Comparison of ENCODE assay signal across 13 mouse cellular contexts in the genomic region with DNA sequence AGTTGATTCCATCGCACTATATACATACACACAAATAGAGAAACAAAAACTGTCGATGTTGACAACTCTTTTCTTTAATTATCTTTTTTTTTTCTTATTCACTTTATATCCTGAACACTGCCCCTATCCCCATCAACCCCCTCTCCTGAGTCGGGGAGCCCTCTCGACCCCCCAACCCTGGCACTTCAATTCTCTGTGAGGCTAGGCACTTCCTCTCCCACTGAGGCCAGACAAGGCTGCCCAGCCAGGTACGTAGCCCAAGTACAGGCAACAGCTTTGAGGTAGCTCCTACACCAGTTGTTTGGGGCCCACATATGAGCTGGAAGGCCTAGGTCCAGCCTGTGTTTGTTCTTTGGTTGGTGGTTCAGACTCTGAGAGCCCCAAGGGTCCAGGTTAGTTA. TPM values are rescaled to one million over a fixed set of nuclear protein-coding genes. Genes with fewer than 3 reads are reported as not detected.
A peak's percentile ranks its signal among the peaks of the same experiment; 100 is the strongest.
DNase-seq lines count a peak whose midpoint lies in the region; ATAC-seq and TF ChIP-seq lines count a peak whose summit lies in the region.
"Had no signal": no experiment of that assay in that cellular context is flagged by ENCODE, and none has a peak within 500 bp of the region (broad histone marks: within the 10 kb centered on the region; RNA-seq: fewer than 3 reads in every experiment).

No protein-coding gene starts in this region.

- no peaks in the 10 kb centered on the region for H3K27me3 ChIP-seq in heart, embryonic 14.5 days (ENCODE audit: control insufficient read depth, insufficient read depth, low read length)
- no peaks in the 10 kb centered on the region for H3K27me3 ChIP-seq in embryonic facial prominence, embryonic 10.5 days (replicated peaks; ENCODE audit: low read depth, poor library complexity, severe bottlenecking)
- H3K27me3 ChIP-seq in embryonic facial prominence, embryonic 15.5 days, result no peaks in the 10 kb centered on the region
- no peaks in the 10 kb centered on the region for H3K27me3 ChIP-seq in limb, embryonic 14.5 days (ENCODE audit: control insufficient read depth, insufficient read depth, low read length)

- H3K36me3 ChIP-seq in heart, embryonic 14.5 days (ENCODE audit: control insufficient read depth, insufficient read depth, low read length), result peaks cover 14% of the 10 kb centered on the region; the same call in 1 of the 2 replicates
- peaks cover 8% of the 10 kb centered on the region for H3K36me3 ChIP-seq in embryonic facial prominence, embryonic 10.5 days (replicated peaks)
- H3K36me3 ChIP-seq in embryonic facial prominence, embryonic 15.5 days, result no peaks in the 10 kb centered on the region
- peaks cover 7% of the 10 kb centered on the region for H3K36me3 ChIP-seq in limb, embryonic 14.5 days (ENCODE audit: control insufficient read depth, insufficient read depth, low read length)

- ATAC-seq in heart, embryonic 14.5 days (ENCODE audit: insufficient number of reproducible peaks, insufficient read depth, low FRiP score, low read depth), result no peak
- ATAC-seq in embryonic facial prominence, embryonic 15.5 days (ENCODE audit: insufficient number of reproducible peaks, low FRiP score, low TSS enrichment, low read depth), result no peak
- ATAC-seq in limb, embryonic 14.5 days (ENCODE audit: low FRiP score, low read depth), result no peak

- H3K4me2 ChIP-seq in heart, embryonic 14.5 days (ENCODE audit: low read length), result peak overlapping the region; percentile 76
- H3K4me2 ChIP-seq in embryonic facial prominence, embryonic 15.5 days (replicated peaks), result peak overlapping the region; percentile 74; the same call in 1 of the 2 replicates
- H3K4me2 ChIP-seq in limb, embryonic 14.5 days (replicated peaks; ENCODE audit: low read depth, low read length, severe bottlenecking), result peak overlapping the region; percentile 83

- TF ChIP-seq POLR2A in limb, embryonic 14.5 days (IDR thresholded peaks at IDR 0.05; ENCODE audit: borderline replicate concordance, extremely low read depth, insufficient read depth, insufficient read length), result no peak

- no peak for DNase-seq in heart, postnatal 14 days
- DNase-seq in embryonic facial prominence, embryonic 10.5 days (ENCODE audit: low spot score), result no peak
- DNase-seq in limb, embryonic 14.5 days (ENCODE audit: low spot score), result no peak
- DNase-seq in B cell, adult 2 months, result no peak
- DNase-seq in MN1 (ENCODE audit: low spot score), result no peak
- no peak for DNase-seq in layer of hippocampus, postnatal 25 days (ENCODE audit: extremely low spot score in 1 of 2, low spot score in 1 of 2)

- 0 out of 2 replicates have a peak overlapping the region, but pooled peaks have one; percentile 87 for H3K9ac ChIP-seq in heart, embryonic 14.5 days (ENCODE audit: low read length)
- H3K9ac ChIP-seq in embryonic facial prominence, embryonic 15.5 days, result no peak overlapping the region
- no peak overlapping the region for H3K9ac ChIP-seq in limb, embryonic 14.5 days (ENCODE audit: low read depth, low read length, severe bottlenecking)

- no peak overlapping the region for H3K27ac ChIP-seq in heart, embryonic 14.5 days (replicated peaks in 1 of 2; ENCODE audit: control insufficient read depth in 1 of 2, insufficient read depth in 1 of 2, low read depth in 2 of 2, low read length in 2 of 2)
- no peak overlapping the region for H3K27ac ChIP-seq in embryonic facial prominence, embryonic 10.5 days (replicated peaks)
- no peak overlapping the region for H3K27ac ChIP-seq in embryonic facial prominence, embryonic 15.5 days (replicated peaks)
- no peak overlapping the region for H3K27ac ChIP-seq in limb, embryonic 14.5 days (replicated peaks; ENCODE audit: low read depth, low read length)

- 73% methylated on average over 5 of the region's 5 CpGs for WGBS in heart, embryonic 14.5 days
- 79% methylated on average over 5 of the region's 5 CpGs for WGBS in embryonic facial prominence, embryonic 10.5 days
- WGBS in embryonic facial prominence, embryonic 15.5 days, result 80% methylated on average over 5 of the region's 5 CpGs
- 77% methylated on average over 5 of the region's 5 CpGs for WGBS in limb, embryonic 14.5 days

- H3K4me3 ChIP-seq in heart, embryonic 14.5 days (ENCODE audit: control insufficient read depth in 1 of 2, insufficient read depth in 1 of 2, low read depth in 1 of 2, low read length in 2 of 2), result no peak overlapping the region
- peak overlapping the region; percentile 87; the same call in 1 of the 2 replicates for H3K4me3 ChIP-seq in embryonic facial prominence, embryonic 10.5 days
- H3K4me3 ChIP-seq in embryonic facial prominence, embryonic 15.5 days (replicated peaks), result peak overlapping the region; percentile 74; the same call in 1 of the 2 replicates
- no peak overlapping the region; the same call in 1 of the 2 replicates for H3K4me3 ChIP-seq in limb, embryonic 14.5 days (replicated peaks; ENCODE audit: low read length)

- intact Hi-C loops in heart, postnatal 14 days (cut with DNase I), result loop anchor here (5.0 kb wide), 1 partner anchor 42 kb away; a partner anchor contains a TSS

- peaks cover 3 to 11% of the 10 kb centered on the region in 2 experiments for H3K4me1 ChIP-seq in heart, embryonic 14.5 days (ENCODE audit: control insufficient read depth in 2 of 2, insufficient read depth in 2 of 2, low read length in 2 of 2)
- peaks cover 7% of the 10 kb centered on the region; the same call in 1 of the 2 replicates for H3K4me1 ChIP-seq in embryonic facial prominence, embryonic 10.5 days
- H3K4me1 ChIP-seq in embryonic facial prominence, embryonic 15.5 days, result peaks cover 6% of the 10 kb centered on the region; the same call in 1 of the 2 replicates
- peaks cover 6% of the 10 kb centered on the region for H3K4me1 ChIP-seq in limb, embryonic 14.5 days (ENCODE audit: control insufficient read depth, insufficient read depth, low read length)

- no peaks in the 10 kb centered on the region for H3K9me3 ChIP-seq in heart, embryonic 14.5 days (ENCODE audit: control insufficient read depth, low read length)
- no peaks in the 10 kb centered on the region for H3K9me3 ChIP-seq in embryonic facial prominence, embryonic 10.5 days
- H3K9me3 ChIP-seq in embryonic facial prominence, embryonic 15.5 days (replicated peaks), result no peaks in the 10 kb centered on the region
- H3K9me3 ChIP-seq in limb, embryonic 14.5 days (ENCODE audit: control insufficient read depth, low read length), result no peaks in the 10 kb centered on the region

RNA-seq across cellular contexts. Expression of a gene that starts 0.7 kb away (rescaled TPM):
- polyA plus RNA-seq in heart, embryonic 14.5 days (2014; fragmentation: Nextera tagmentation; extraction: Ambion mirVana), result 13.9 and 14.1 TPM in 2 replicates
- 10 to 100 TPM; 17.7 to 18.5 TPM for total RNA-seq in heart, postnatal 14 days (2021)
- 32.4 and 34.5 TPM in 2 replicates for polyA plus RNA-seq in embryonic facial prominence, embryonic 10.5 days (2016; fragmentation: Nextera tagmentation; extraction: Ambion mirVana)
- polyA plus RNA-seq in embryonic facial prominence, embryonic 15.5 days (2015; fragmentation: Nextera tagmentation; extraction: Ambion mirVana), result 16.4 and 18.6 TPM in 2 replicates
- 20.2 and 22.9 TPM in 2 replicates for polyA plus RNA-seq in limb, embryonic 14.5 days (2012; rRNA removed)
- polyA plus RNA-seq in limb, embryonic 14.5 days (2014; fragmentation: Nextera tagmentation; extraction: Ambion mirVana), result 13.6 and 15.8 TPM in 2 replicates
- total RNA-seq in layer of hippocampus, postnatal 25 days (2021), result 10 to 100 TPM; 27.3 TPM

RNA-seq across cellular contexts. Expression of a gene that starts 36.5 kb away (rescaled TPM):
- not detected in 2 replicates for polyA plus RNA-seq in heart, embryonic 14.5 days (2014; fragmentation: Nextera tagmentation; extraction: Ambion mirVana)
- total RNA-seq in heart, postnatal 14 days (2021), result not detected
- polyA plus RNA-seq in embryonic facial prominence, embryonic 10.5 days (2016; fragmentation: Nextera tagmentation; extraction: Ambion mirVana), result not detected in 2 replicates
- polyA plus RNA-seq in embryonic facial prominence, embryonic 15.5 days (2015; fragmentation: Nextera tagmentation; extraction: Ambion mirVana), result not detected in 2 replicates
- not detected in 2 replicates for polyA plus RNA-seq in limb, embryonic 14.5 days (2012; rRNA removed)
- polyA plus RNA-seq in limb, embryonic 14.5 days (2014; fragmentation: Nextera tagmentation; extraction: Ambion mirVana), result not detected in 2 replicates
- not detected for total RNA-seq in layer of hippocampus, postnatal 25 days (2021)
- total RNA-seq: gastrocnemius, postnatal 14 days; hematopoietic stem cell, adult 5-6 weeks; layer of hippocampus, postnatal 14 days had no signal
- polyA plus RNA-seq: embryonic facial prominence, embryonic 11.5 days had no signal

RNA-seq across cellular contexts. Expression of a gene that starts 43.9 kb away (rescaled TPM):
- polyA plus RNA-seq in heart, embryonic 14.5 days (2014; fragmentation: Nextera tagmentation; extraction: Ambion mirVana), result 20.1 and 22.1 TPM in 2 replicates
- total RNA-seq in heart, postnatal 14 days (2021), result 1 to 10 TPM; 8.4 to 9.5 TPM
- 38.0 and 39.5 TPM in 2 replicates for polyA plus RNA-seq in embryonic facial prominence, embryonic 10.5 days (2016; fragmentation: Nextera tagmentation; extraction: Ambion mirVana)
- 19.4 TPM in 2 replicates for polyA plus RNA-seq in embryonic facial prominence, embryonic 15.5 days (2015; fragmentation: Nextera tagmentation; extraction: Ambion mirVana)
- polyA plus RNA-seq in limb, embryonic 14.5 days (2012; rRNA removed), result 17.5 and 19.2 TPM in 2 replicates
- 24.8 and 24.9 TPM in 2 replicates for polyA plus RNA-seq in limb, embryonic 14.5 days (2014; fragmentation: Nextera tagmentation; extraction: Ambion mirVana)
- total RNA-seq in layer of hippocampus, postnatal 25 days (2021), result 10 to 100 TPM in 1 of 2 experiments, 1 to 10 TPM in 1; 9.9 to 10.8 TPM

RNA-seq across cellular contexts. Expression of a gene that starts 58.2 kb away (rescaled TPM):
- 0.67 and 0.68 TPM in 2 replicates for polyA plus RNA-seq in heart, embryonic 14.5 days (2014; fragmentation: Nextera tagmentation; extraction: Ambion mirVana)
- not detected for total RNA-seq in heart, postnatal 14 days (2021)
- polyA plus RNA-seq in embryonic facial prominence, embryonic 10.5 days (2016; fragmentation: Nextera tagmentation; extraction: Ambion mirVana), result 1.5 and 1.8 TPM in 2 replicates
- 1.5 and 2.3 TPM in 2 replicates for polyA plus RNA-seq in embryonic facial prominence, embryonic 15.5 days (2015; fragmentation: Nextera tagmentation; extraction: Ambion mirVana)
- 0.69 and 0.77 TPM in 2 replicates for polyA plus RNA-seq in limb, embryonic 14.5 days (2012; rRNA removed)
- polyA plus RNA-seq in limb, embryonic 14.5 days (2014; fragmentation: Nextera tagmentation; extraction: Ambion mirVana), result 1.1 and 1.4 TPM in 2 replicates
- not detected for total RNA-seq in layer of hippocampus, postnatal 25 days (2021)
- total RNA-seq: gastrocnemius, postnatal 14 days; hematopoietic stem cell, adult 5-6 weeks had no signal
- polyA plus RNA-seq: activated CD4-positive, CD25-positive, alpha-beta regulatory T cell, adult 4 months had no signal

Comparison
In these comparisons a context has a peak if more than half of its experiments do, and no peak if none do; other contexts are left out.
1. H3K4me3 ChIP-seq: peak in embryonic facial prominence, embryonic 10.5 days (single experiment) and embryonic facial prominence, embryonic 15.5 days (single experiment); none in heart, embryonic 14.5 days (0 of 2) and limb, embryonic 14.5 days (single experiment).
2. Peak in every context shown above with its lines, with median percentiles within 50 percentile points of each other: H3K4me2 ChIP-seq.